Mouse (Mus musculus) G1E (cell line): ENCODE measurements around the gene Cables2.

Source experiments
- CTCF ChIP-seq: IDR thresholded peaks from 2 replicates; pipeline ENCODE4 v1.5.1; 2012; ENCODE audit warnings: low read depth, low read length, inconsistent platforms, mixed read lengths
- TAL1 ChIP-seq: conservative IDR thresholded peaks from 2 replicates; pipeline ENCODE4 v1.6.1; 2012; ENCODE audit warnings: low read depth, low read length, inconsistent platforms, mixed read lengths

DNA sequence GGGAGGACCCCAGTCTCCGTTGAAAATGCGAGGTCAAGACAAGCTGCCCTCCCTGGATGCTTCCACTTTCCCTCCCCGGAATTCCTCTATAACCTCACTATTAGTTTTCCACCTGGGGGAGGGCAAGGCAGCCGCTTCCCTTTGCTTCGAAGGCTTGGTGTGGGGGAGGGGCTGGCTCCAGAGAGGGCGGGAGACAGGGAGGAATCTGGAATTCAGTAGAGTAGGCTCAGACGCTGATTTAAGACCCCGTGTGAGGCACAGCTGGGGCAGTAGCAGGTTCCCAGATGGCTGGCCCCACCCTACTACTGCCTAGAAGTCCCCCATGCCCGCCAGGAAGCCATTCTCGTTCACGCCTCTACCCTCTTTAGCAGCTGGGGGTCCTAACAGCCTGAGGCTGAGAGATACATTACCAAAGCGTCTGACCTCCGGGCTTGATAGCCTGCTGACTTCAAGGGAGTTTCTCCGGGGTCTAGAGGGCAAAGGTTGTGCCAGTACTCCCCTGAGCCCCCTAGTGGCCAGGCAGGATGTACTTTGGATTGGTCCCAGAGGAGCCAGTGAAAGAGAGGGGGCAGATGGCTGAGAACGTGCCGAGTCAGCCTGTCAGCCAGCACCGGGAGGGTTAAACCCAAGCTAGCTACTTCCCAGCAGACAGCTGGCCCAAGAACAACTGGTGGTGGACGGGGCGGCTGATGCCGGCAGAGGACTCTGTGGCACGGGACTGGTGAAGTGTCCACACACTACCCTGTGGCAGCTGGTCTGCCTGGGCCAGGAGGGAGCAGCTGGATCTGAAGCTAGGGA lies 45.8 kb downstream of the Cables2 start:
- TF ChIP-seq CTCF (peak; percentile 91), TAL1 (no peak)
